Mouse (Mus musculus): ENCODE data around the gene Nr1d2. TPM values are rescaled to one million over a fixed set of nuclear protein-coding genes. Genes with fewer than 3 reads are reported as not detected.
A peak's percentile ranks its signal among the peaks of the same experiment; 100 is the strongest.
"Not testable (repeated sequence)": the region's sequence is repeated elsewhere in the genome, so short reads cannot be mapped to it uniquely, and the experiment has no call there.

Gene Nr1d2
- total RNA-seq, 2 experiments from 2014 or later = 60.7 to 61.4 TPM

DNA sequence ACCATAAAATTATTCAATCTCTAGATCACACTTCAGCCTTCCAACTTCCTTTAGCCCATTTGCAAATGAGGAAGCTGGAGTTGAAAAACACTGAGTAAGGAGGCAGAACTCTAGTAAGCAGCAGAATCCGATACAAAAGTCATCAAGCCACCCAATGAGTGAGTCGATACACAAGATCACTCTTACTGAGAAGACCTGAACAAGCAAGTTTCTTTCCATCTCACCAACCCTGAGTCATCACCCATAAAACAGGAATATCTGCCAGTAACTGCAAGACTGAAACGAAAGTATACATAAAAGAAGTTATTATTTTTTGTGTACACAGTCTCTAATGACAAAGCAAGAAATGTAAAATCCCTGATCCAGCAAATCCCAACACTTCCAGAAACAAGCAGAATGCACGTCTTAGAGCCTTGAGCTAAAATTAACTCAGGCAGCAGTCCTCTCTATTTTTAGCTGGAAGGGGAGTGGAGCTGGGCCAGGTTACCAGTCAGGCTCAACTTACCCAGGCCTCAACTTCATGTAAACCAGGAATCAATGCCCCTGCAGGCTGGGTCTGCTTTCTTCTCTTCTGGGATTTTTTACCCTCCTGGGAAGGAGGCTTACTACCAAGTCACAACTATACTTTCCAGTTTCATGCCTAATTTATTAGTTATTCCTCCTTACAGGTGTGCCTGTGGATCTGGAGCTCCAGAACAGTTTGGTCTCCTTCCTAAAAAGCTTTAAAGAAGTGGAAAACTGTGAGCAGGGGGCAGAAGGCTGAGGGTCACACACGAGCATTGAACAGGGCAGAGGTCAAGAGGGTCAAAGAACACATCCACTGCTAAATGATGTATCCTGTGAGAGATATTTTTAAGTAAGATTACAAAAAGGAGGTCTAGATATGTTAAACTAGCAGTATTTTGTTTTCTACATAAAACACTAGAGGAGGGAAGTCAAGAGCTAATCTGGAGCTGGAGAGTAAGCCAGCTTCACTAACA is 4.7 kb downstream of the Nr1d2 start:
- peak; percentile 72 for DNase-seq (ENCODE audit: low spot score)

DNA sequence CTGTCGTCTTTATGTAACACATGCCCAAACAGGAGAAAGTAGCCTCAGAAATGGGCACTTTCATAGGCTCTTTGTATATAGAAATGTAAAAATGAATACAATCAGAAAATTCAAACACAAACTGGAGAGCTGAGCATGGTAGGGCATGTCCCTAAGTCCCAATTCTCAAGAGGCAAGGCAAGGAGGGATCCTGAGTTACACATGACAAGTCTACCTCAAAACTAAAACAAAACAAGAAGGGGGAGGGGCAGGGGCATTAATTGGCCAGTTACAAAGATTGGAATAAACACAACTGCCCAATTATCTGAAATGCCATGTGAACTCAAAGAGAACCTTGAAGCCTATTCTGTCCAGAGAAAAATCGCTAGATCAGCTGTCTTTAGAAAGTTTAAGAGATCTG is 5.9 kb downstream of the Nr1d2 start:
- no peak for DNase-seq (ENCODE audit: low spot score)

DNA sequence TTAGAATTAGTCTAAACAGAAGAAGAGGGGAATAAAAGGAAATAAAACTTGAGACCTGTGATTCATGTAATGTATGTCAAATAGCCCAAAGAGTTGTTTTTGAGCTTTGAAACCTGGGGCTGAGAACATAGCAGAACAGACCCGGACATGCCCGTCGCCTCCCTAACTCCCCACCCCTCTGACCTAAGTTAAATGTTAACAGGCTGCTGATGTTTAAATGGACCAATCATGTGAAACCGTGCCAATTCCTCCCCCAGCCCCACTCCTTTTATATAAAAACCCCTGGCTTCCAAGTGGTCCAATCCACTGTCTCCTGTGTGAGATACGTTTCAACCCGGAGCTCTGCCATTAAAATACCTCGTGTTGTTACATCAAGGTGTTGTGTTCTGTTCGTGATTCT is 7.1 kb downstream of the Nr1d2 start:
- not testable (repeated sequence) for DNase-seq (ENCODE audit: low spot score)

GRCm38 (mm10) chr14:18229751-18230150 is 9.2 kb downstream of the Nr1d2 start:
- not testable (repeated sequence) for DNase-seq (ENCODE audit: low spot score)

GRCm38 (mm10) chr14:18226181-18226580 is 12.7 kb downstream of the Nr1d2 start:
- DNase-seq (ENCODE audit: low spot score) = not testable (repeated sequence)

GRCm38 (mm10) chr14:18225431-18225830 is 13.5 kb downstream of the Nr1d2 start:
- not testable (repeated sequence) for DNase-seq (ENCODE audit: low spot score)

- no peak for DNase-seq (ENCODE audit: low spot score)
Observed at GRCm38 (mm10) chr14:18221977-18222376, 16.9 kb downstream of the Nr1d2 start.

DNA sequence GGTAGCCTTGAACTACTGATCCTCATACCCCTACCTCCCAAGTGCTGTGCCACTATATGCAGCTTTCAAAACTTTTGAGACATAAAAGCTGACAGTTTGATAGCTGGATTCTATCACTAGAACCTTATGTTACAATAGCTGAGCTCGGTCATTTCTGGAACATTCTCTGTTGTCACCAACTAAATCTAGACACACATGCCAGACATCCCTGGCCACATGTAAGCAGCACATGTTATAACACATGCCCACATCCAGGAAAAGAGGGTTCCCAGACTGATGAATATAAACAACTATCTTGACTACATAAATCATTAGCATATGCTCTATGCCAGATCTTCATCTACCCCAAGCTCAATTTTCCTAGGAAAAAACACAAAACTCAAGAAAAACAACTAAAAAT is 21.8 kb downstream of the Nr1d2 start:
- no peak for DNase-seq (ENCODE audit: low spot score)

DNA sequence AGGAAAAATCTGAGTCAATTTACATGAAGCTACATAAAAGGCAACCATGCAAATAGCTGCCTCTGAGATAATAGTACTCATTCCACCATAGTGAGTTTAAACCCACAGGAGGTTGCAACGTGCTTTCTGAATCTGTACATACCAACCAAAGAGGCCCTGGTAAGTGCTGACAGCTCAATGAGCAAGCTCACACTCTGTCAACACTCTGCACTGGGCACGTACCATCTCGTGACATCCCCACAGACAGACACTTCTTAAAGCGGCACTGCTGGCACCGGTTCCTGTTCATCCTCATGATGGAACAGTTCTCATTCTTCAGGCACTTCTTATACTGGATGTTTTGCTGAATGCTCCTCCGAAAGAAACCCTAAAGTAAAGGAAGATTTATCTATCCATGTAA is 22.5 kb downstream of the Nr1d2 start:
- no peak for DNase-seq (ENCODE audit: low spot score)

- DNase-seq (ENCODE audit: low spot score) = no peak
Observed at GRCm38 (mm10) chr14:18210795-18211194, 28.1 kb downstream of the Nr1d2 start.

DNA sequence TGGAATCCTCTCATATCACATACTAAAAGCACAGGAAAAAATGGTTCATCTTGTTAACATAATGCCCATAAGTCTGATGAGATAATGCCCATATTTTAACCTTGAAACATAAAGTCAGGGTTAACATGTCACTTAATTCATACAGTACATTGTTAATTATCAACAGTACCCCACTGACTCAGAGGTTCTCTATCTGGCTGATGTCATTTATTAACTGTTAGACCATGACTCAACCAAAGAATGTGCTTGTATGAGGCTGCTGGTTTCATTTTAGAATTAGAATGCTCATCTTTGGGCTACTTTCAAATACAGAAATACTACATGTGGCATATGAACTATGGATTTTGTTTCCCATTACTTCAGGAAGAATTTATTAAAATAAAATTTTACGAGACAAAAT is 34.6 kb downstream of the Nr1d2 start:
- DNase-seq (ENCODE audit: low spot score) = not testable (repeated sequence)

DNA sequence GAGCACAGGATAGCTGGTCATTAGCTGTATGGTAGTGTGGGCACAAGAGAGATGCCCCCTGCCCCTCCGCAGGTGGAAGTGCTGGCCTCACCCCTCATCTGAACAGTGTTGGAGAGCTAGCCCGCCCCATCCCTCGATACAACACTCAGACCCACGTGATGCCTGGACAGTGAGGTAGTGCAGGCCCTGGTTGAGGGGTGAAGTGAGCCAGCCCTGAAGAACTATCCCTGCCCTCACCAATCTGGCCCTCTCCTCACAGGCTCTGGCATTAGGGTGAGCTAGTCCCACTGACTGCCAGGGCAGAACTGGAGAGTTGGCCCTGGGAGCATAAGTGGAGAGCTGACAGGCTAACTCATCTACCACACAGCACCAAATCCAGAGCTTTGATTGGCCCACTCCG is 37.5 kb downstream of the Nr1d2 start:
- no peak for DNase-seq (ENCODE audit: low spot score)

GRCm38 (mm10) chr14:18186883-18187417 is 52.0 kb downstream of the Nr1d2 start:
- DNase-seq (ENCODE audit: low spot score) = peak; percentile 40

DNA sequence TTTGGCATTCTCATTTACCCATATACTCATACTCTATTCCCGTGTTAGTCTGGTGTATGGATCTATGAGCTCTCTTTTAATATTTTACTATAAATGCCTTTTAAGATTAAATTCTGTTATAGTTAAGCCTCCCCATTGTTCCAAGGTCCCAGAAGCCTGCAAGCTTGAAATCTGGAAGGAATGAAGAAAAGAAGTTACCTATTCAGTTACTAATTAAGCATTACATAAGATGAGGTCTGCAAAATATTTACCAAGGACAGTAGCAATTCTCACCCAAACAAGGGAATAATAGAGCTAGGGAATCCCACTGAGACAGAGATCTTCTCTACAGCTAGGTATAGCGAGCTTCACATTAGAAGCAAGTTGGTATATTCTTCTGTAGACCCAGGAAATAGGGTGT is 61.4 kb downstream of the Nr1d2 start:
- DNase-seq (ENCODE audit: low spot score) = not testable (repeated sequence)

DNA sequence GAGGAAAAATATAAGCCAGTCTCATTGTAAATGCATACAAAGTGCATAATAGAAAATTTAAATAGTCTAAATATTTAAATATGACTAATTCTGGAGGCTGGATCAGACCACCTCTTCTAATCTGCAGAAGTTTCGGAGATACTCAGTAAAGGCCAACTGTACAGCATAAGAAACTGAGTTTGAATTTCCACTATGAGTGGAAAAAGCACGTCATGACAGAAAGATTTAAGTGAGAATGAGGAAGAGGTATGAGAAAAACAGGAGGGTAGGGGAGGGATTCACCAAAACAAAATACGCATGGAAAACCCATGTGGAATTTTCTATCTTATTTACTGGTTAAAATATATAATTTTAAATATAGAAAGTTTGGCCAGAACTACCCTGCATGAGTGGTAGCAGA is 71.3 kb downstream of the Nr1d2 start:
- DNase-seq (ENCODE audit: low spot score) = no peak

DNA sequence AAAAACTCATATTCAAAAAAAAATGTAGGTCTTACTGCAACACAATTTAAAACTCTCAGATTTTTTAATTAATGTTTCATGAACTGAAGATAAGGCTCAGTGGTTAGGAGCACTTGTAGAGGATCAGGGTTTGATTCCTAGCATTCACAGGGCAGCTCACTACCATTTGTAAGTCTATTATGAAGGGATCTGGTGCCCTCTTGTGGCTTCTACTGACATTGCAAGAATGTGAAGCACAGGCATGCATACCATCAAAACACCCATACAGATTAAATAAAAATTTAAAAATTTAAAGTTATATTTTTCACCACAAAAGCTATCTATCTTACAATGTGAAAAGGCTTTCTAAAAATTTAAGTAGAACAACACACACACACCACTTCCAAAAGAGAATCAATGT is 71.9 kb downstream of the Nr1d2 start:
- DNase-seq (ENCODE audit: low spot score) = peak; percentile 50

Small RNA genes lying within 50 kb of the gene (microRNA-seq; reads per million reads assigned to microRNA genes)
- gene Gm44469 = not detected

Other genes starting within 250 kb of the Nr1d2 start
- 10 to 100 TPM; 35.7 to 38.0 TPM for gene Nkiras1, start 32.0 kb upstream of the Nr1d2 start, total RNA-seq (2021)
- 100 to 1,000 TPM; 521 to 526 TPM for gene Rpl15, start 32.3 kb upstream of the Nr1d2 start, total RNA-seq (2021)
- 10 to 100 TPM; 89.6 to 97.0 TPM for gene Ube2e1, start 92.7 kb upstream of the Nr1d2 start, total RNA-seq (2021)

Data from gastrocnemius, adult 18-20 months (tissue).